Mouse (Mus musculus) ovary, postnatal 36 days (tissue): ENCODE measurements at regions not wholly inside any gene's neighbourhood (a gene's known extent, or its start where the extent isn't known, plus 50 kb on each side); places are given as distances from the start of the nearest gene placed in this dataset.
A peak's percentile ranks its signal among the peaks of the same experiment; 100 is the strongest.
"Not testable (repeated sequence)": the region's sequence is repeated elsewhere in the genome, so short reads cannot be mapped to it uniquely, and the experiment has no call there.

Experiments used
- DNase-seq: peaks from one replicate; pipeline ENCODE4 v3.0.0; 2022; ENCODE audit warnings: low spot score, mixed read lengths

- peak; percentile 45 for DNase-seq
Observed at GRCm38 (mm10) chr10:7390239-7391091, 83.0 kb downstream of the Ulbp1 start.

GRCm38 (mm10) chr10:7358791-7359190, 114.6 kb downstream of the Ulbp1 start:
- not testable (repeated sequence) for DNase-seq

- not testable (repeated sequence) for DNase-seq
Observed at GRCm38 (mm10) chr10:7344290-7344689, 129.1 kb downstream of the Ulbp1 start.

- DNase-seq: not testable (repeated sequence)
Observed at GRCm38 (mm10) chr10:7343736-7344135, 129.7 kb downstream of the Ulbp1 start.

- peak; percentile 51 for DNase-seq
Observed at GRCm38 (mm10) chr10:7333077-7333747, 121.2 kb upstream of the Cnksr3 start.

GRCm38 (mm10) chr10:7328262-7328661, 116.2 kb upstream of the Cnksr3 start:
- DNase-seq: no peak

- DNase-seq: not testable (repeated sequence)
Observed at GRCm38 (mm10) chr10:7327046-7327445, 115.0 kb upstream of the Cnksr3 start.

- no peak for DNase-seq
Observed at GRCm38 (mm10) chr10:7325074-7325473, 113.0 kb upstream of the Cnksr3 start.

GRCm38 (mm10) chr10:7323258-7323657, 111.2 kb upstream of the Cnksr3 start:
- DNase-seq: no peak

- DNase-seq: no peak
Observed at GRCm38 (mm10) chr10:7309927-7310326, 97.9 kb upstream of the Cnksr3 start.

- DNase-seq: not testable (repeated sequence)
Observed at GRCm38 (mm10) chr10:7305881-7306280, 93.8 kb upstream of the Cnksr3 start.

GRCm38 (mm10) chr10:7298377-7298776, 86.3 kb upstream of the Cnksr3 start:
- no peak for DNase-seq

- DNase-seq: no peak
Observed at GRCm38 (mm10) chr10:7295921-7296320, 83.9 kb upstream of the Cnksr3 start.

- DNase-seq: no peak
Observed at GRCm38 (mm10) chr10:7293203-7293602, 81.2 kb upstream of the Cnksr3 start.

- no peak for DNase-seq
Observed at GRCm38 (mm10) chr10:7289773-7290411, 77.9 kb upstream of the Cnksr3 start.

- DNase-seq: no peak
Observed at GRCm38 (mm10) chr10:7285112-7285905, 73.3 kb upstream of the Cnksr3 start.

GRCm38 (mm10) chr10:7280429-7280828, 68.4 kb upstream of the Cnksr3 start:
- no peak for DNase-seq

GRCm38 (mm10) chr10:7278820-7279219, 66.8 kb upstream of the Cnksr3 start:
- no peak for DNase-seq

GRCm38 (mm10) chr10:7275357-7275756, 63.3 kb upstream of the Cnksr3 start:
- DNase-seq: no peak

GRCm38 (mm10) chr10:7274422-7274821, 62.4 kb upstream of the Cnksr3 start:
- DNase-seq: no peak

- DNase-seq: no peak
Observed at GRCm38 (mm10) chr10:7271156-7271555, 59.1 kb upstream of the Cnksr3 start.
